Mouse (Mus musculus) kidney, postnatal 4 days (tissue): Measurements from ENCODE around the gene A930002H24Rik.
A peak's percentile ranks its signal among the peaks of the same experiment; 100 is the strongest.
"Not testable (repeated sequence)": the region's sequence is repeated elsewhere in the genome, so short reads cannot be mapped to it uniquely, and the experiment has no call there.

Experiments used
- DNase-seq, 2 experiments: peaks; one replicate each; pipeline ENCODE4 v3.0.0; 2021; ENCODE audit warnings: mixed read lengths in 2 of 2

A930002H24Rik gene

GRCm38 (mm10) chr17:63863647-63864149 is at the start of gene A930002H24Rik:
TSS of gene A930002H24Rik (minus strand) at chr17:63863791.
- DNase-seq, result peak; percentile 99

GRCm38 (mm10) chr17:63909297-63909696 is 45.7 kb upstream of the A930002H24Rik start:
- DNase-seq, result no peak

- no peak for DNase-seq
Measured at GRCm38 (mm10) chr17:63897050-63897449, 33.5 kb upstream of the A930002H24Rik start.

DNA sequence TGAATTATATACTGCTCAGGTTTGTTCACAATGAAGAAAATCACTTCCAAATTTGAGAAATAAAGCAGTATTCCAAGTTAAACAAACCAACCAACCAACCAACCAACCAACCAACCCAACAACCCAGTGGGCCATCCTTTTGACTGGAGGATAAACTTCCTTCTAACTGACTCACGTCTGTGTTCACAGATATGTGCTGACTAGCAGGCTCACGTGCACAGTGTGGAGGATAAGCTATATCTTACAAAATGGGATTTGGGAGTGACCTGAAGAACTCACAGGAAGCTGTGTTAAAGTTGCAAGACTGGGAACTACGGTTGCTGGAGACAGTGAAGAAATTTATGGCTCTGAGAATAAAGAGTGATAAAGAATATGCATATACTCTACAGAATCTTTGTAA is 32.2 kb upstream of the A930002H24Rik start:
- DNase-seq, result no peak

DNA sequence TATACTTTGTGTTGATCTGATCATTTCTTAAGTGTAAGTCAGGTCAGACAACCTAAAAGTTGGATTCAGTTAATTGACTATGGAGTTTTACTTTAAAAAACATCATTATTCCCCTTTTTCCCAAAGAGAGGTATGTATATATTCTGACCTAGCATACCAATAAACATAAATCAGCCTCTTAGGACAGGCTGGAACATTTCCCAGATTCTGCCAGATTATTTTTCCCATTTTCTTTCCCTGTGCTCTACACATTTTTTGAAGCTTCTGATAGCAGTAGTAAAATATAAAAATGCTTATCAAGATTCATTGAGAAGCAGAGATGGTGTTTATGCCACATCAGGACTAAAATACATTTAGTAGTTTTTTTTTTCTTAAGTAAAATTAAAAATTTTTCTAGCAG is 27.0 kb upstream of the A930002H24Rik start:
- no peak for DNase-seq

DNA sequence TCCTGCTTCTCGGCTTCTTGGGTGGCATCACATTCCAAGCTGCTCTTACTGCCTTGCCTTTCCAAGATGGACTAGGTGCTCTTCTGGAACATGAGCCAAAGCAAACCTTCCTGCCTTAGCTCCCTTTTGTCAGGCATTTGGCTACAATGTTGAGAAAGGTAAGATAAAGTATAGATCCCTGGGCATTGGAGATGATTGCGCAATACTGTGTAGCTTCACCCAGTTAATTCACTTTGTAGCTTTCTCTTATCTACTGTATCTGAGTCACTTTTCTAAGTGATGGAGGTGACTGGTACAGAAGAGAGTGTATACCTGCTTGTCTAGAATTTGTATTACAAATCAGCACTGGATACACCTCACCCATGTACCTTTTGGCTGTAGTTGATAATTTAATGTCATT is 23.4 kb upstream of the A930002H24Rik start:
- no peak for DNase-seq

DNA sequence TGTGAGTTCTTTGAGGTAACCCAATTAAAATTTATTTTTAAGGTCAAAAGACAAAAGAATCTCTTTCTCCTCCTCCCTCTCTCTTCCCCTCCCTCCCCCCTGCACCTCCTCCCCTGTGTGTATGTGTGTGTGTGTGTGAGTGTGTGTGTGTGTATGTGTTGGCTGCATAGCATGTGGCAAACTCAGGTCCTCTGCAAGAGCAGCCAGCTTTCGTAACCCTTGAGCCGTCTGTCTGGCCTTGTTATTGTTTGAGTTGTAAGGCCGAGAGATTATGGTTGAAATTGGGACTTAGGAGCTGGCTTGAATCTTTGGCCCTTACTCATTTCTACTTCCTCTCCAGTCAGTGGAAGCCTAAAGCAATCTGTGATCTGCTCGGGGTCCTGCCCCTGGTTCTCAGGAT is 16.4 kb upstream of the A930002H24Rik start:
- no peak for DNase-seq

GRCm38 (mm10) chr17:63878889-63879288 is 15.3 kb upstream of the A930002H24Rik start:
- DNase-seq, result no peak

GRCm38 (mm10) chr17:63871773-63872172 is 8.2 kb upstream of the A930002H24Rik start:
- DNase-seq, result no peak

DNA sequence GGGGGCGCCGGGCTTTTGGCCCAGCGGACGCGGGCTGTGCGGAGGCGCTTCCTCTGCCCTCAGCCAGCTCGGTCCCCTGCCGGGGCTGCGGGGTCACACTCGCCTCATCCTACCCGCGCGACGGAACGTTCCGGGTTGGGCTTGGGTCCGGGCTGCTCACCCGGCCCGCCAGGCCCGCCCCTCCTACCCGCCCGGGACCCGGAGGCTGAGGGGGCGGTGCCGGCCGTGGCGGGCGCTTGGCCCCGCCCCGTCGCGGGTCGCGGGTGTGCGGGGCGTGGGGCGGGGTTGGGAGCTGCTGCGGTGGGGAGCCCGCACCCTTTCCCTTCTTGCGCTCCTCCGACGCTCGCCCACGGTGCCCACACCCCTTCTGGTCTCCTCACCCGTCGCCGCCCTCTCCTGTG is 580 bp upstream of the A930002H24Rik start:
- DNase-seq, result peak; percentile 64 to 77

DNA sequence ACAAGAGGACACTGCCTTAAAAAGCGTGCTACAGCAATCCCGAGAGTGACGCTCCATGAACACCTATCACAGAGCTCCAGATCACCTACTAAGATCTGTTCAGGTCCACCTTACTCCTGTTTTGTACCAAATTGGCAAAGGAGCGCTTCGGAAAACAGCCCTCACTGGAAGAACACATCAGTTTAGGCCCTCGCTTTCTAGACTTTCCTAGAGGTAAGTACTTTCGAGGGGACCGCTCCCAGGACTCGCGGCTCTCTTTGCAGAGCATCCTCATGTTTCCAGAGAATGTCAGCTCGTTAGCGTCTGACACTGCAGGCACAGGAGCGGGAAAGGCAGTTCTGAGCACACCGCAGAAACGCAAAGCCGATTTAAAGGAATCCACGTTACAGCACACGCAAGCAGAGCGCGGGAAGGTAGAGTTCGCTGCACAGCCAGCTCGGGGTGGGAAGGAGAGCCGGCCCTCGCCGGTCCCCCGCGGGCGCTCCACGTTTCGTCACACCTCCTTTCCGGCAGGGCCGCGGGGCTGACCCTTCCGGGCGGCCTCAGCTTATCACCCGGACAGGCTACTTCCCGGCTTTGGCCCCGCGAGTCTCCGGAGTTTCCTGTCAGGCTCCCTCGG is 470 bp downstream of the A930002H24Rik start, which contains the start of gene Fer:
Fer (plus strand) TSS at position 51 of the 619 bp plus-strand sequence.
- no peak for DNase-seq

DNA sequence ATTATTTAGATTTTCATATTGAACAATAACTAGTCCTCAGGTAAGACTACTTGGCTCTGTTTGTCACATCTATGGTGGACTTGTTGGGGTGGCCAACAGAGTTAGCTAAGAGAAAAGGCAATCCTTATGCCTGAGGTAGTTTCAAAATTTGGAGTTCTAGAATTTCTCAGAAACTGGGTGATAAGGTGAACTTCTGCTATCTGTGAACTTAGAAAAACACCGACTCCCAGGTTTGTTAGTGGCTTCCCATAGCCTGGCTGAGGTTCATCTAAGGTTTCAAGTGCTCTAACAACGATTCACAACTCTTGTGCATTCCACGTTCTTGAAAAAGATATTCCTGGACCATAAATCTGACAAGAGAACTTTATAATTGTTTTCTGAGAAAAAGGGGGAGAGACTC is 1.2 kb downstream of the A930002H24Rik start:
- no peak for DNase-seq

GRCm38 (mm10) chr17:63860988-63861387 is 2.6 kb downstream of the A930002H24Rik start:
- peak; percentile 43 to 63 for DNase-seq

GRCm38 (mm10) chr17:63857023-63857544 is 6.5 kb downstream of the A930002H24Rik start:
- DNase-seq, result no peak

DNA sequence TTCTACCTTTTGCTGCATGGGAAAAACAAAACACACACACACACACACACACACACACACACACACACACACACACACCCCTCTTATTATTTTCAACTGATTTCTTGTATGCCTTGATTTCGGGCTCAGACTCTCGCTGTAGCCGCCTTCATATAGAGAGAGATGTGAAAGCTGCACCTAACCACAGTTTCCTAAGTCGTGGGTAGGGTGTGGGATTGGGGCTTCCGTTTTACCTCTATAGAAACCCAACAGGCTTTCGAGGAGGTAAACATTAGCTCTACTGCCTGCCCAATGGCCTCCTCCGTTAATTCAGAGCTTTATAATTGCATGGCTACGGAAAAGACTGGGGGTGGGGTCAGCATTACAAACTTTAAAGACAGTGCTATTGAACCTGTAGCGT is 13.6 kb downstream of the A930002H24Rik start:
- DNase-seq, result no peak

DNA sequence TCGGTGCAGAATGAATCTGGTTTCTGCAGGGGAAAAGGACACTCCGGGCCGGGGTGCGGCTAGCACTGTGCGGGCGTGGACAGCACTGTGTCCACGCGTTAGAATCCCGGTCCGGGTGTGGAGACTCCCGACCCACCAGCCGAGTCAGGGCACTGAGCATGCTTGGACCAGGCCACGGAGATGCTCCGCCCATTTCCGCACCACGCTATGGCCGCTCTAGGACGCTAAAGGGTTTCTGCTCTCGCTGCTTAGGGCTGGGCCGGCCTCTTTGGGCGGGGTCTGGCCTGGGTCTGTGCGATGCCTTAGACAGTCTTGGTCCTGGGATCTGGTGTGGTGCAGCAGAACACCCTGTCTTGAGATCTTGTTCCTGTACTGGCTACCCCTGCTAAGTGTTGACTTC is 14.0 kb downstream of the A930002H24Rik start:
- peak; percentile 90 to 95 for DNase-seq

DNA sequence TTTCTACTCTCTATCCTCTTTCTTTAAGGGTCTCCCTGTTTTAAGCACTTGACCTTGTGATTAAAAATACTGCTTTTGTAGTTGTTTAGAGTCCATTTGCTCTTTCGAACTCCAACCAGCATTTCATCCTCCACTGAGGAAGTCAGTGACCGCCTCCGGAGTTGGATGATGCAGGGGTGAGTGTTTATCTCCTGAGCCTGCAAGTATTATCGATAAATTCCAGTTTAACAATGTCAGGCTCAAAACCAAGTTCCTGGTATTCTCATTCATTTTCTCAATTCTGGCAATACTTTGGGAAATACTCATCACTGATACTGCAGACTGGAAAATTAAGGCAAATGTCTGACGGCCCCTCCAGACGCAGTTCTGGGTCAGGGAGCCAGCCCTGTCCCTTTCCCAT is 14.4 kb downstream of the A930002H24Rik start:
- no peak for DNase-seq

DNA sequence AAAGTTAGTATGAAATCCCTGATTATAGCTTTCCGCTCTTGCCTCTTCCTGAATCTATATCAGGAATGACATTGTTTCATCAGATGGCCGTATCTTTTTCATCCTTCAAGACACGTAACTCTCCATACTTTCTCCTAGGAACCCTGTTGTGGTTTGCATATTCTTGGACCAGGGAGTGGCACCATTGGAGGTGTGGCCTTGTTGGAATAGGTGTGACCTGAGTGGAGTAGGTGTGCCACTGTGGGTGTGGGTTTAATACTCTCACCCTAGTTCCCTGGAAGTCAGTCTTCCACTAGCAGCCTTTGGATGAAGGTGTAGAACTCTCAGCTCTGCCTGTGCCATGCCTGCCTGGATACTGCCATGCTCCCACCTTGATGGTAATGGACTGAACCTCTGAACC is 17.8 kb downstream of the A930002H24Rik start:
- not testable (repeated sequence) for DNase-seq

DNA sequence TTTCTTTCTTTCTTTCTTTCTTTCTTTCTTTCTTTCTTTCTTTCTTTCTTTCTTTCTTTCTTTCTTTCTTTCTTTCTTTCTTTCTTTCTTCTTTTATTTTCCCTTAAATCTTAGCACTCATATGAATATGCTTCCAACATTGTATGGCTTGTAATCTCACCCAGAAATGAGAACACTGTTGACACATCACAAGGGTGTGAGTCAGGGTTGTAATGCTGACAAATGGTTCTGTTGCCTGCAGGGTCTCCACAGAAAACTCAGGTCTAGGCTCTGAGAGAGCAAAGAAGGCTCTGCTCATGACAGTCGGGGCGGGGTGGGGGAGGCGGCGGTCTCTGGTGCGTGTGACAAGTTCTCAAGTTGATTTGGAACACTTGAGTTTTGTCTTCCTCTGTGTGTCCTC is 18.7 kb downstream of the A930002H24Rik start:
- DNase-seq, result peak; percentile 10 to 19

GRCm38 (mm10) chr17:63842226-63842625 is 21.4 kb downstream of the A930002H24Rik start:
- DNase-seq, result no peak

DNA sequence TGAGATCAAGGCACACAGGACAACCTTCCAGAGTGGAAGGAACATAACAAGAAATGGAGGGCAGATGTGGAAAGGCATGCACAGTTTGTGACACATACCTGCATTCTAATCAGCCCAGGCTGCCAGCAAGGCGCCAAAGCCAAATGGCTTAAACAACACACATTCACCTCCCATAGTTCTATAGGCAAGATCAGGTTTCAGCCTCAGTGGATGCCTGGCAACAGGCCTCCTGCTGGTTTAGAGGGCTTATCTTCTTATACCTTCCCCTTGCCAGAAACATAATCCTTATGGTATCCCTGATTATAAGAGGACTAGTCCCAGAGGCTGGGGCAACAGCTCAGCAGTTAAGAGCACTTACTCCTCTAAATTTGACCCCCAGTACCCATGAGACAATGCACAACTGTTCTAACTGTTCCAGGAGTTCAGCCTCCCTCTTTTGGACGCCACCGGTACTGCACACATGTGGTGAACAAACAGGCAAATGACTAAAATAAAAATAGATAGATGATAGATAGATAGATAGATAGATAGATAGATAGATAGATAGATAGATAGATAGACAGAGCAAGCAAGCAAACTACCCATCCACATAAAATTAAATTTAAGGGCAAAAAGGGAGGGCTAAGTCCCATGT is 23.8 kb downstream of the A930002H24Rik start:
- DNase-seq, result no peak

- no peak for DNase-seq
Measured at GRCm38 (mm10) chr17:63838144-63838543, 25.4 kb downstream of the A930002H24Rik start.

- no peak for DNase-seq
Measured at GRCm38 (mm10) chr17:63836641-63837040, 26.9 kb downstream of the A930002H24Rik start.

GRCm38 (mm10) chr17:63836223-63836622 is 27.4 kb downstream of the A930002H24Rik start:
- DNase-seq, result no peak
